ENCODE assay signal across 8 mouse cellular contexts in the genomic region with DNA sequence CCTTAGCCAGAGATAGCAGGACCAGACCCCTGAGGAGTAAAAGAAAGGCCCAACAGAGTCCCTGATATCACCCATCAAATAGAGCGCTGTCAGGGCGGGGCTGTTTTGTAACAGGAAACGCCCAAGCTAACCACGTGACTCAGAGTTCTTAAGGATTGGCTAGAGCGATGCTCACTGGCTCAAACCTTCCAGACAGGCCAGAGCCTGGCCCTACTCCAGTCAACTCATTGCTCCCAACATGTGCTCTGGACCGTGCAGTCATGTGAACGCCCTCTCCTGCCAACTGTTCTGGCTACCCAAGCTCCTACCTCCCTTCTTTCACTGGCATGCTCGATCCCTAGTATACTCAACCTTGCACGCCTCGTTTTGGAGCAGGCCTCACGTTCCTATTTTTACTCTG.
DNase-seq lines count a peak whose midpoint lies in the region; ATAC-seq lines count a peak whose summit lies in the region.

No protein-coding gene starts in this region.

- H3K4me3 ChIP-seq in heart, embryonic 14.5 days (ENCODE audit: control insufficient read depth in 1 of 2, insufficient read depth in 1 of 2, low read depth in 1 of 2, low read length in 2 of 2) = no peak overlapping the region
- H3K4me3 ChIP-seq in midbrain, embryonic 14.5 days (replicated peaks; ENCODE audit: low read depth, low read length) = no peak overlapping the region

- no peak overlapping the region for H3K4me2 ChIP-seq in heart, embryonic 14.5 days (ENCODE audit: low read length)
- H3K4me2 ChIP-seq in midbrain, embryonic 14.5 days (ENCODE audit: low read length) = no peak overlapping the region

- H3K9ac ChIP-seq in heart, embryonic 14.5 days (ENCODE audit: low read length) = no peak overlapping the region
- no peak overlapping the region for H3K9ac ChIP-seq in midbrain, embryonic 14.5 days (replicated peaks; ENCODE audit: low read length)

- no peaks in the 10 kb centered on the region for H3K27me3 ChIP-seq in heart, embryonic 14.5 days (ENCODE audit: control insufficient read depth, insufficient read depth, low read length)
- H3K27me3 ChIP-seq in midbrain, embryonic 14.5 days (ENCODE audit: control insufficient read depth, insufficient read depth, low read length) = no peaks in the 10 kb centered on the region

- no peaks in the 10 kb centered on the region for H3K9me3 ChIP-seq in heart, embryonic 14.5 days (ENCODE audit: control insufficient read depth, low read length)
- H3K9me3 ChIP-seq in midbrain, embryonic 14.5 days (ENCODE audit: control insufficient read depth, low read length) = no peaks in the 10 kb centered on the region

- H3K4me1 ChIP-seq in heart, embryonic 14.5 days (ENCODE audit: control insufficient read depth in 2 of 2, insufficient read depth in 2 of 2, low read length in 2 of 2) = peaks cover 25 to 43% of the 10 kb centered on the region in 2 experiments
- peaks cover 14% of the 10 kb centered on the region for H3K4me1 ChIP-seq in midbrain, embryonic 14.5 days (ENCODE audit: control insufficient read depth, insufficient read depth, low read length)

- 0 out of 2 replicates have a peak, but pooled peaks cover 3% of the 10 kb centered on the region for H3K36me3 ChIP-seq in heart, embryonic 14.5 days (ENCODE audit: control insufficient read depth, insufficient read depth, low read length)
- H3K36me3 ChIP-seq in midbrain, embryonic 14.5 days (ENCODE audit: control insufficient read depth, insufficient read depth, low read length) = no peaks in the 10 kb centered on the region

- 66% methylated on average over 11 of the region's 11 CpGs for WGBS in heart, embryonic 14.5 days
- WGBS in midbrain, embryonic 14.5 days = 90% methylated on average over 11 of the region's 11 CpGs

- peak; percentile 53 for ATAC-seq in common myeloid progenitor, adult 5-6 weeks (replicated peaks; ENCODE audit: low read depth, poor library complexity, severe bottlenecking)
- peak; percentile 54 for ATAC-seq in heart, embryonic 14.5 days (ENCODE audit: insufficient number of reproducible peaks, insufficient read depth, low FRiP score, low read depth)
- ATAC-seq in midbrain, embryonic 14.5 days (ENCODE audit: low FRiP score, low TSS enrichment) = no peak

- peak overlapping the region in 1 of 2 experiments; percentile 73; a peak in 2 of 4 replicates for H3K27ac ChIP-seq in heart, embryonic 14.5 days (replicated peaks in 1 of 2; ENCODE audit: control insufficient read depth in 1 of 2, insufficient read depth in 1 of 2, low read depth in 2 of 2, low read length in 2 of 2)
- H3K27ac ChIP-seq in midbrain, embryonic 14.5 days (replicated peaks; ENCODE audit: low read depth, low read length) = no peak overlapping the region

- DNase-seq in ovary, postnatal 36 days (ENCODE audit: low spot score) = peak; percentile 60
- no peak for DNase-seq in ovary, postnatal 14 days (ENCODE audit: low spot score)
- peak; percentile 81 for DNase-seq in ZHBTc4 (ENCODE audit: low read depth, low spot score)
- DNase-seq in kidney, postnatal 4 days = peak; percentile 58 to 74
- DNase-seq in naive thymus-derived CD4-positive, alpha-beta T cell, adult 2 months (ENCODE audit: low read depth) = peak; percentile 42
- DNase-seq in midbrain, embryonic 14.5 days = no peak

Comparison
In these comparisons a context has a peak if more than half of its experiments do, and no peak if none do; other contexts are left out.
1. DNase-seq: peak in ovary, postnatal 36 days (single experiment), ZHBTc4 (single experiment), kidney, postnatal 4 days (2 of 2) and naive thymus-derived CD4-positive, alpha-beta T cell, adult 2 months (single experiment); none in ovary, postnatal 14 days (single experiment) and midbrain, embryonic 14.5 days (single experiment).